Mouse (Mus musculus): ENCODE results near the gene Plcb4. TPM values are rescaled to one million over a fixed set of nuclear protein-coding genes. Genes with fewer than 3 reads are reported as not detected.
A peak's percentile ranks its signal among the peaks of the same experiment; 100 is the strongest.

Gene Plcb4
- 32.8 and 35.4 TPM in 2 replicates for polyA plus RNA-seq (2016; fragmentation: Nextera tagmentation; extraction: Ambion mirVana)

- Histone ChIP-seq H3K9me3 (no peaks in the 10 kb centered on the region), H3K4me1 (no peaks in the 10 kb centered on the region), H3K4me3 (peak within 1 kb of the TSS; percentile 80), H3K9ac (peak within 1 kb of the TSS; percentile 90), H3K27ac (peak within 1 kb of the TSS; percentile 96), H3K4me2 (replicated peaks) (peak within 1 kb of the TSS; percentile 68), H3K27me3 (replicated peaks) (no peaks in the 10 kb centered on the region), H3K36me3 (no peaks in the 10 kb centered on the region)
- ATAC-seq (ENCODE audit: low FRiP score, low read depth): peak; percentile 95
- under 1% methylated on average over 53 of the region's 71 CpGs for WGBS
These were observed at the start of gene Plcb4 for GRCm38 (mm10) chr2:135658486-135659390. Gene Plcb4, plus strand, starts transcription at chr2:135659011.

DNA sequence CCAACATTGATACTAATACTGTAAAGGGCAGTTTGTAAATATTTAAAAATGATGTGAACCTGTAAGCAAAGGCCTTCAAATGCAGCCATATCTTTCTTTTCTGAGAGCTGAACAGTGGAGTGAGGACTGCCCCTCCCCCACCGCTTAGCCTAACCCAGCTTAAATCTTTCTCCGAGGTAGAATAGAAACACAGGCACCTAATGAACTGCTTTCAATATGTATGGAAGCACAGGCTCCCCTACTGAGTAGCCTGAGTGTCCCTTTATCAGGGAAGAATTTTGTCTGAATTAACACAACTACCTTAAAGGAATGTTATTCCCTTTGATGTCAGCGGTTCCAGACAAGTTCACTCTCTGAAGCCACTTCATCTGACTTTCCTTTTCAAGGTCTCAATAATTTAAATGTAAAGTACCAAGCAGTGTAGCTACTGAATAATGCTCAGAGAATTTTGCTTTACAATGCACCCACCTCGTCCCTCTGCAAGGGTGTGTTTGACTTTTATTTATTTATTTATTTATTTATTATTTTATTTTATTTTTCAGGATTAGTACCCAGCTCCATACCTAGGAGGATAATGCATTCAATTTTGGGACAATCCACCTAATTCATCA, 44.1 kb upstream of the Plcb4 start:
- Histone ChIP-seq H3K4me2 (replicated peaks) (no peak overlapping the region), H3K4me3 (no peak overlapping the region), H3K27ac (no peak overlapping the region), H3K9me3 (no peaks in the 10 kb centered on the region), H3K4me1 (no peaks in the 10 kb centered on the region), H3K27me3 (replicated peaks) (no peaks in the 10 kb centered on the region), H3K36me3 (no peaks in the 10 kb centered on the region), H3K9ac (no peak overlapping the region)
- 8% methylated on average over 4 of the region's 4 CpGs for WGBS
- ATAC-seq (ENCODE audit: low FRiP score, low read depth): 0 out of 2 replicates have a peak, but pooled peaks have one; percentile 41

GRCm38 (mm10) chr2:135616090-135616489, 42.7 kb upstream of the Plcb4 start:
- Histone ChIP-seq H3K36me3 (no peaks in the 10 kb centered on the region), H3K27me3 (replicated peaks) (no peaks in the 10 kb centered on the region), H3K4me3 (no peak overlapping the region), H3K9me3 (no peaks in the 10 kb centered on the region), H3K9ac (no peak overlapping the region), H3K4me1 (no peaks in the 10 kb centered on the region), H3K4me2 (replicated peaks) (no peak overlapping the region), H3K27ac (no peak overlapping the region)
- 83% methylated on average over 1 of the region's 1 CpGs for WGBS
- no peak for ATAC-seq (ENCODE audit: low FRiP score, low read depth)

- ATAC-seq (ENCODE audit: low FRiP score, low read depth): no peak
- no peak overlapping the region for H3K4me2 ChIP-seq (replicated peaks)
These were observed 40.3 kb upstream of the Plcb4 start for GRCm38 (mm10) chr2:135618551-135618950.

GRCm38 (mm10) chr2:135619956-135620355, 38.9 kb upstream of the Plcb4 start:
- Histone ChIP-seq H3K27me3 (replicated peaks) (no peaks in the 10 kb centered on the region), H3K4me1 (no peaks in the 10 kb centered on the region), H3K9ac (no peak overlapping the region), H3K4me3 (no peak overlapping the region), H3K27ac (no peak overlapping the region), H3K9me3 (no peaks in the 10 kb centered on the region), H3K36me3 (no peaks in the 10 kb centered on the region), H3K4me2 (replicated peaks) (no peak overlapping the region)
- 79% methylated on average over 2 of the region's 2 CpGs for WGBS
- ATAC-seq (ENCODE audit: low FRiP score, low read depth): no peak

More at GRCm38 (mm10) chr2:135618551-135618950, 40.3 kb upstream of the Plcb4 start:
- Histone ChIP-seq H3K9ac (no peak overlapping the region), H3K27me3 (replicated peaks) (no peaks in the 10 kb centered on the region), H3K4me3 (no peak overlapping the region), H3K9me3 (no peaks in the 10 kb centered on the region), H3K4me1 (no peaks in the 10 kb centered on the region), H3K27ac (no peak overlapping the region), H3K36me3 (no peaks in the 10 kb centered on the region)

GRCm38 (mm10) chr2:135627821-135628220, 31.0 kb upstream of the Plcb4 start:
- no peak overlapping the region for H3K9ac ChIP-seq
- H3K4me2 ChIP-seq (replicated peaks): no peak overlapping the region
- ATAC-seq (ENCODE audit: low FRiP score, low read depth): no peak
- no peaks in the 10 kb centered on the region for H3K4me1 ChIP-seq
- H3K27me3 ChIP-seq (replicated peaks): no peaks in the 10 kb centered on the region
- no peaks in the 10 kb centered on the region for H3K36me3 ChIP-seq
- no peak overlapping the region for H3K4me3 ChIP-seq
- no peak overlapping the region for H3K27ac ChIP-seq
- 71% methylated on average over 2 of the region's 2 CpGs for WGBS
- H3K9me3 ChIP-seq: no peaks in the 10 kb centered on the region

DNA sequence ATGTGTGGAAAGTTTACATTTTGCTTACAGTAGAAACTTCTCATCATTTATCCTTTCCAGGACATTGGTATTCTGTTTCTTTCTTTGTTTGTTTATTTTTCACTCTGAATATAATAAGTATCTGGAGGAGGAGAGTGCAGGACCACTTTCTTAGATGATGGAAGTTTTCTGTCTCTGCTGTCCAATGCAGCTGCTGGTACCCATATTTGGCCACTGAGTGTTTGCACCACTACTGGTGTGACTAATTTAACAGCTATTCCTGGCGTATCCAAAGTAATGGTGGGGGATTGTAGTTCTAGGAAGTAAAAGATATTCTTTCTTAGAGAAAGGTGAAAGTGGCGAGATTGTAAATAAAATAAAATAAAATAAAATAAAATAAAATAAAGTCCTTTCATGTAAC, 21.6 kb upstream of the Plcb4 start:
- Histone ChIP-seq H3K4me1 (peaks cover 8% of the 10 kb centered on the region; the same call in 1 of the 2 replicates), H3K4me3 (no peak overlapping the region), H3K4me2 (replicated peaks) (no peak overlapping the region), H3K27ac (no peak overlapping the region), H3K27me3 (replicated peaks) (no peaks in the 10 kb centered on the region), H3K36me3 (no peaks in the 10 kb centered on the region), H3K9ac (no peak overlapping the region), H3K9me3 (no peaks in the 10 kb centered on the region)
- WGBS: 81% methylated on average over 2 of the region's 2 CpGs
- ATAC-seq (ENCODE audit: low FRiP score, low read depth): no peak

DNA sequence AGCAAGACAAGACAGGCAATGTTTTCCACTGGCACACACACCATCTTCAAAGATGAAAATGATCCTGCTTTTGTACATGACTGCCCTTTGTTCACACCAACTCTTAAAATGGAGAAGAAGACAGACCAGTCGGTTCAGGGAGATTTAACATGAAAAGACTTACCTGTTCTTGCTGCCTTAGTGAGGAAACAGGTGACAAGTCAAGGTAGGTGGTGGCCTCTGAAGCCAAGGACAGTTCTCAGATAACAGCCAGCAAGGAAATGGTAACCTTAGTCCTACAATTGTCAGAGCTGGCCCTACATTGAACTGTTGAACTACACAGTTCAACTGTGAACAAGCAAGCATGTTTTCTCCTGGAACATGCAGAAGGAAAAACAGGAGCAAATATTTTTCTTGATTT, 17.8 kb upstream of the Plcb4 start:
- H3K9ac ChIP-seq: no peak overlapping the region
- WGBS: 92% methylated on average over 1 of the region's 1 CpGs
- H3K27me3 ChIP-seq (replicated peaks): no peaks in the 10 kb centered on the region
- H3K4me1 ChIP-seq: no peaks in the 10 kb centered on the region
- no peaks in the 10 kb centered on the region for H3K36me3 ChIP-seq
- H3K27ac ChIP-seq: no peak overlapping the region
- H3K4me3 ChIP-seq: no peak overlapping the region
- no peak overlapping the region for H3K4me2 ChIP-seq (replicated peaks)
- ATAC-seq (ENCODE audit: low FRiP score, low read depth): no peak
- no peaks in the 10 kb centered on the region for H3K9me3 ChIP-seq

DNA sequence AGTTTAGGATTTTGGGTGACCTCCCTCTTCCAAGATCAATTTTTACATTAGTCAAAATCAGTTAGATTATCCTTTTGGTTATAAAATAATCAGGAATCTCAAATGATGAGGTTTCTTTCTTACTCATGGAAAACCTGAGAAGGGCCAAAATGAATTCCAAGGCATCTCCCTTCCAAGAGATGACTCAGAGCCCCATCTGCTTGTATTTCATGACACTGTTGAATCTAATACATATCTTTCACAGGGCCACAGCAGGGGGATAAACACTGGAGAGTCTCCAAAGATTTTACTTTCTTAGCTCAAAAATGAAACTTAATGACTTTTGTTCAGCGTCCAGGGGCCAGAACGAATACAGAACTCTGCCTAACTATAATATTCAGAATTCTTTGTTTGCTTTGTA, 17.2 kb upstream of the Plcb4 start:
- H3K4me3 ChIP-seq: no peak overlapping the region
- no peaks in the 10 kb centered on the region for H3K4me1 ChIP-seq
- H3K27ac ChIP-seq: no peak overlapping the region
- no peak overlapping the region for H3K4me2 ChIP-seq (replicated peaks)
- WGBS: 96% methylated on average over 2 of the region's 2 CpGs
- no peak for ATAC-seq (ENCODE audit: low FRiP score, low read depth)
- no peak overlapping the region for H3K9ac ChIP-seq
- H3K36me3 ChIP-seq: no peaks in the 10 kb centered on the region
- no peaks in the 10 kb centered on the region for H3K9me3 ChIP-seq
- H3K27me3 ChIP-seq (replicated peaks): no peaks in the 10 kb centered on the region

DNA sequence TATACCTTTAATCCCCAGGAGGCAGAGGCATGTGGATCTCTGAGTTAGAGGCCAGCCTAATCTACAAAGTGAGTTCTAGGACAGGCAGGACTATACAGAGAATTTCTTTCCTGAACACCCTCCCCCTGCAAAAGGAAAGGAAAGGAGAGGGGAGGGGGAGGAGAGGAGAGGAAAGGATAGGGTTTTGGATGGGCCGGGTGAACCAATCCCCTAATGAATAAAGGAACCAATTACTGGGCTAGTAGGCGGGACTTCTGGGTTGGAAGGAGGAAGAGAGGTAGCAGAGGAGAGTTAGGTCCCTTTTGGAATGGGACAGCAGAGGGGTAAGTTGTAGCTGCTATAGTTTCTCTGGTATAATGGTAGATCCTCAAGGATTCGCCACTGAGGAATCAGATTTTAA, 12.6 kb upstream of the Plcb4 start:
- no peaks in the 10 kb centered on the region for H3K4me1 ChIP-seq

GRCm38 (mm10) chr2:135646654-135647053, 12.2 kb upstream of the Plcb4 start:
- no peaks in the 10 kb centered on the region for H3K36me3 ChIP-seq
- no peak overlapping the region for H3K4me2 ChIP-seq (replicated peaks)
- no peaks in the 10 kb centered on the region for H3K4me1 ChIP-seq
- WGBS: 76% methylated on average over 6 of the region's 6 CpGs
- no peak for ATAC-seq (ENCODE audit: low FRiP score, low read depth)
- no peaks in the 10 kb centered on the region for H3K9me3 ChIP-seq
- H3K4me3 ChIP-seq: no peak overlapping the region
- H3K27me3 ChIP-seq (replicated peaks): no peaks in the 10 kb centered on the region
- no peak overlapping the region for H3K9ac ChIP-seq
- H3K27ac ChIP-seq: no peak overlapping the region

More for the DNA sequence above, 12.6 kb upstream of the Plcb4 start:
- Histone ChIP-seq H3K4me2 (replicated peaks) (no peak overlapping the region), H3K27ac (no peak overlapping the region), H3K36me3 (no peaks in the 10 kb centered on the region), H3K9me3 (no peaks in the 10 kb centered on the region), H3K27me3 (replicated peaks) (no peaks in the 10 kb centered on the region), H3K4me3 (no peak overlapping the region), H3K9ac (no peak overlapping the region)
- no peak for ATAC-seq (ENCODE audit: low FRiP score, low read depth)
- WGBS: 79% methylated on average over 3 of the region's 3 CpGs

DNA sequence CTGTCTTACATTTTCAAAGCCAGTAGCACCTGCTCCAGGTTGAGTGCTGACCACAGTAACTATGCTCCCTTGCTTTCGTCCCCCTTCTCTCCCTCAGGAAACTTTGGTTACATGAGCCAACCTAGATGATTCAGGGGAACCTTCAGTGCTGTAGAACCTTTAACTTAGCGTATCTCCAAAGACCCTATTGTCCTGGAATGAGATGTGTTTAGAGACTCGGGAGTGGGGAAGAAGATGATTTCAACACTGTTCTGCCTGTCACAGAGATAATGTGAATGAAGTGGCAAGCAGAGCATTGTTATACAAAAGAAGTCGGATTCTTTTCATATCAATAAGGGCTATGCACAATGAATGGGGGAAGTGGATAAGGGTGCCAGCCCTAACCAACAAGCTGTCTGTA, 10.8 kb upstream of the Plcb4 start:
- H3K4me1 ChIP-seq: no peaks in the 10 kb centered on the region
- no peak overlapping the region for H3K9ac ChIP-seq
- no peak overlapping the region for H3K4me2 ChIP-seq (replicated peaks)
- no peaks in the 10 kb centered on the region for H3K9me3 ChIP-seq
- H3K27me3 ChIP-seq (replicated peaks): no peaks in the 10 kb centered on the region
- no peak overlapping the region for H3K27ac ChIP-seq
- 75% methylated on average over 4 of the region's 4 CpGs for WGBS
- no peak for ATAC-seq (ENCODE audit: low FRiP score, low read depth)
- no peaks in the 10 kb centered on the region for H3K36me3 ChIP-seq
- H3K4me3 ChIP-seq: no peak overlapping the region
